ENCODE assay signal across 21 mouse cellular contexts in the genomic region with DNA sequence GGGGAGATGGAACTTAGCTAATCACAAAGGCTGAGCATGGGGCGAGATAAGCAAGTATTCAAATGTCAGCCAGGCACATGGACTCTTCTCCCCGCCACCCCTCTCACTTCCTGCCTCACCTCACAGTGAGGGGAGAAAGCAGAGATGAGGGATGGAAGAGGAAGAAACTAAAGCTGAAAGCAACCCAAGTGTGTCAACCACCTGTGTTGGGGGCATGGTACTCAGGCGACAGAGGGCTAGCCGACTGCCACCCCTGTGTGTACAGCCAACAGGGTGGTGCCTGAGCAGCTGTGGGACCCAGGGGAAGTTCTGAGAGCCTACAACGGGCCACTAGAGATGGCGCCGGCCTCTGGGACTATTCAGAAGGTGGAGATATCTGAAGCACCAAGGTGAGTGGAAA.
DNase-seq lines count a peak whose midpoint lies in the region; ATAC-seq and TF ChIP-seq lines count a peak whose summit lies in the region.
"Had no signal": no experiment of that assay in that cellular context is flagged by ENCODE, and none has a peak within 500 bp of the region (broad histone marks: within the 10 kb centered on the region; RNA-seq: fewer than 3 reads in every experiment).

No protein-coding gene starts in this region.

- WGBS in forebrain, embryonic 13.5 days, result 90% methylated on average over 7 of the region's 7 CpGs

- no peak for TF ChIP-seq RAD21 in CH12.LX (IDR thresholded peaks at IDR 0.05; ENCODE audit: low read depth, low read length)

- H3K4me3 ChIP-seq in CH12.LX (replicated peaks in 1 of 3; ENCODE audit: low read depth in 2 of 3, low read length in 2 of 3, poor library complexity in 1 of 3), result no peak overlapping the region
- no peak overlapping the region for H3K4me3 ChIP-seq in forebrain, embryonic 13.5 days
- H3K4me3 ChIP-seq: embryonic facial prominence, embryonic 13.5 days; embryonic facial prominence, embryonic 15.5 days; erythroblast, embryonic 14.5 days had no signal

- no peaks in the 10 kb centered on the region for H3K79me2 ChIP-seq in CH12.LX (replicated peaks; ENCODE audit: control insufficient read depth, extremely low read depth, insufficient read depth, poor library complexity, severe bottlenecking)

- no peaks in the 10 kb centered on the region for H3K27me3 ChIP-seq in CH12.LX (replicated peaks)
- no peaks in the 10 kb centered on the region for H3K27me3 ChIP-seq in forebrain, embryonic 13.5 days
- H3K27me3 ChIP-seq: embryonic facial prominence, embryonic 13.5 days; embryonic facial prominence, embryonic 15.5 days had no signal

- no peak overlapping the region for H3K27ac ChIP-seq in CH12.LX (ENCODE audit: insufficient read depth, low read depth)
- no peak overlapping the region for H3K27ac ChIP-seq in forebrain, embryonic 13.5 days
- H3K27ac ChIP-seq: embryonic facial prominence, embryonic 13.5 days; embryonic facial prominence, embryonic 15.5 days had no signal

- TF ChIP-seq EP300 in CH12.LX (IDR thresholded peaks at IDR 0.05; ENCODE audit: low read length), result no peak

- no peak for ATAC-seq in forebrain, embryonic 13.5 days
- ATAC-seq: CD4-positive, CD25-positive, alpha-beta regulatory T cell, adult 4 months; forebrain, embryonic 14.5 days; forebrain, embryonic 16.5 days had no signal

- DNase-seq in spleen, adult 18-20 months, result peak; percentile 16 to 28
- no peak for DNase-seq in spleen, postnatal 14 days (ENCODE audit: low spot score in 2 of 2)
- peak; percentile 91 for DNase-seq in A20 (ENCODE audit: low read depth, low spot score)
- peak; percentile 41 for DNase-seq in CH12.LX (ENCODE audit: extremely low read depth)
- DNase-seq: adrenal gland, adult 2 months; adrenal gland, postnatal 10 days; adrenal gland, postnatal 25 days; cerebellum, adult 11 months; cerebellum, adult 18-20 months; cerebellum, adult 8-10 months; cerebellum, adult 9-11 months; cerebellum, postnatal 14 days; cerebellum, postnatal 36 days; embryo, embryonic 11 days had no signal

- peaks cover 7 to 32% of the 10 kb centered on the region in 2 experiments for H3K4me1 ChIP-seq in CH12.LX (ENCODE audit: control insufficient read depth in 1 of 2, insufficient read depth in 2 of 2)
- peaks cover 15% of the 10 kb centered on the region; the same call in 1 of the 2 replicates for H3K4me1 ChIP-seq in forebrain, embryonic 13.5 days
- H3K4me1 ChIP-seq: embryonic facial prominence, embryonic 15.5 days had no signal

- H3K36me3 ChIP-seq in CH12.LX (replicated peaks in 1 of 2; ENCODE audit: control insufficient read depth in 1 of 2, insufficient read depth in 1 of 2, low read length in 1 of 2), result no peaks in the 10 kb centered on the region
- no peaks in the 10 kb centered on the region for H3K36me3 ChIP-seq in forebrain, embryonic 13.5 days (ENCODE audit: poor library complexity, severe bottlenecking)
- H3K36me3 ChIP-seq: embryonic facial prominence, embryonic 13.5 days; embryonic facial prominence, embryonic 15.5 days had no signal

- no peaks in the 10 kb centered on the region for H3K9me3 ChIP-seq in CH12.LX (replicated peaks; ENCODE audit: low read length)
- no peaks in the 10 kb centered on the region for H3K9me3 ChIP-seq in forebrain, embryonic 13.5 days (replicated peaks)
- H3K9me3 ChIP-seq: embryonic facial prominence, embryonic 13.5 days; embryonic facial prominence, embryonic 15.5 days had no signal

- no peak for TF ChIP-seq POLR2A in CH12.LX (IDR thresholded peaks at IDR 0.05; ENCODE audit: low read depth, low read length)

- no peak overlapping the region for H3K9ac ChIP-seq in CH12.LX (ENCODE audit: insufficient read depth, low read depth)
- H3K9ac ChIP-seq in forebrain, embryonic 13.5 days, result no peak overlapping the region
- H3K9ac ChIP-seq: embryonic facial prominence, embryonic 13.5 days; embryonic facial prominence, embryonic 15.5 days had no signal

- dilution Hi-C loops in CH12.LX (cut with MboI; ENCODE audit: extremely low pct_ligation_motif_present, extremely low pct_unique_long_range_greater_than_20kb, low sequenced_read_pairs), result no loop called here

- TF ChIP-seq CTCF in CH12.LX (conservative IDR thresholded peaks at IDR 0.05 in 1 of 2, IDR thresholded peaks at IDR 0.05 in 1 of 2; ENCODE audit: low read depth in 2 of 2, low read length in 2 of 2), result no peak

- H3K4me2 ChIP-seq in CH12.LX (ENCODE audit: insufficient read depth, low read depth, poor library complexity, severe bottlenecking), result no peak overlapping the region
- no peak overlapping the region for H3K4me2 ChIP-seq in forebrain, embryonic 13.5 days
- H3K4me2 ChIP-seq: embryonic facial prominence, embryonic 13.5 days; embryonic facial prominence, embryonic 15.5 days had no signal

- in situ Hi-C loops in CH12.LX (cut with MboI; ENCODE audit: low pct_ligation_motif_present, low pct_unique_long_range_greater_than_20kb, low sequenced_read_pairs), result no loop called here

TF ChIP-seq in CH12.LX, 34 proteins besides CTCF, POLR2A, EP300 and RAD21:
- TF ChIP-seq MAX (IDR thresholded peaks at IDR 0.05; ENCODE audit: low read length) (peak; percentile 43; the same call in 1 of the 2 replicates), KAT2A (IDR thresholded peaks at IDR 0.05; ENCODE audit: insufficient replicate concordance, low read length) (no peak)
TF ChIP-seq in CH12.LX: peak in this region for 1.

Comparison
In these comparisons a context has a peak if more than half of its experiments do, and no peak if none do; other contexts are left out.
1. DNase-seq: peak in spleen, adult 18-20 months (2 of 2), A20 (single experiment) and CH12.LX (single experiment); none in spleen, postnatal 14 days (0 of 2).